Mouse (Mus musculus) embryo, embryonic 10.5 days (tissue): ENCODE results near the gene Ankrd45.
A peak's percentile ranks its signal among the peaks of the same experiment; 100 is the strongest.
"Not testable (repeated sequence)": the region's sequence is repeated elsewhere in the genome, so short reads cannot be mapped to it uniquely, and the experiment has no call there.

Source experiments
- DNase-seq: peaks from one replicate; pipeline ENCODE4 v3.0.0-alpha.2; 2015; ENCODE audit warnings: low spot score

The Ankrd45 gene

GRCm38 (mm10) chr1:161185431-161185830 is 42.9 kb downstream of the Ankrd45 start:
- no peak for DNase-seq

- no peak for DNase-seq
These were observed 47.9 kb downstream of the Ankrd45 start for GRCm38 (mm10) chr1:161190253-161190910.

- peak; percentile 95 for DNase-seq
These were observed 53.3 kb downstream of the Ankrd45 start for GRCm38 (mm10) chr1:161195541-161196351.

- DNase-seq: not testable (repeated sequence)
These were observed 53.9 kb downstream of the Ankrd45 start for GRCm38 (mm10) chr1:161196364-161196763.

- DNase-seq: no peak
These were observed 57.4 kb downstream of the Ankrd45 start for GRCm38 (mm10) chr1:161199856-161200255.

- peak; percentile 21 for DNase-seq
These were observed 72.0 kb downstream of the Ankrd45 start for GRCm38 (mm10) chr1:161214465-161214864.

- DNase-seq: no peak
These were observed 77.3 kb downstream of the Ankrd45 start for GRCm38 (mm10) chr1:161219816-161220215.
